Mouse (Mus musculus): ENCODE measurements at regions not wholly inside any gene's neighbourhood (a gene's known extent, or its start where the extent isn't known, plus 50 kb on each side); places are given as distances from the start of the nearest gene placed in this dataset.

GRCm38 (mm10) chr12:69461888-69462840, 89.9 kb upstream of the Gm9887 start:
- Histone ChIP-seq H3K4me1 (ENCODE audit: control insufficient read depth, insufficient read depth, low read length) (peaks cover 6% of the 10 kb centered on the region; the same call in 1 of the 2 replicates), H3K4me2 (ENCODE audit: low read depth, low read length) (peak overlapping the region; percentile 59), H3K27ac (ENCODE audit: low read depth, low read length) (peak overlapping the region; percentile 49), H3K9me3 (ENCODE audit: control insufficient read depth, low read length) (no peaks in the 10 kb centered on the region), H3K36me3 (ENCODE audit: control insufficient read depth, insufficient read depth, low read length) (no peaks in the 10 kb centered on the region), H3K4me3 (ENCODE audit: low read depth, low read length) (peak overlapping the region; percentile 32), H3K27me3 (ENCODE audit: control insufficient read depth, insufficient read depth, low read length) (no peaks in the 10 kb centered on the region), H3K9ac (replicated peaks; ENCODE audit: low read depth, low read length) (peak overlapping the region; percentile 7; the same call in 1 of the 2 replicates)
- 14% methylated on average over 30 of the region's 30 CpGs for WGBS
- peak; percentile 80 for ATAC-seq (ENCODE audit: low read depth)

- WGBS = 77% methylated on average over 3 of the region's 3 CpGs
- Histone ChIP-seq H3K4me1 (ENCODE audit: control insufficient read depth, insufficient read depth, low read length) (peaks cover 6% of the 10 kb centered on the region; the same call in 1 of the 2 replicates), H3K36me3 (ENCODE audit: control insufficient read depth, insufficient read depth, low read length) (no peaks in the 10 kb centered on the region), H3K9me3 (ENCODE audit: control insufficient read depth, low read length) (no peaks in the 10 kb centered on the region), H3K4me3 (ENCODE audit: low read depth, low read length) (no peak overlapping the region), H3K27me3 (ENCODE audit: control insufficient read depth, insufficient read depth, low read length) (no peaks in the 10 kb centered on the region), H3K9ac (replicated peaks; ENCODE audit: low read depth, low read length) (no peak overlapping the region), H3K4me2 (ENCODE audit: low read depth, low read length) (no peak overlapping the region), H3K27ac (ENCODE audit: low read depth, low read length) (no peak overlapping the region)
- no peak for ATAC-seq (ENCODE audit: low read depth)
Observed at GRCm38 (mm10) chr12:69460552-69461079, 88.4 kb upstream of the Gm9887 start.

GRCm38 (mm10) chr12:69458170-69458841, 86.0 kb upstream of the Gm9887 start:
- ATAC-seq (ENCODE audit: low read depth) = no peak
- Histone ChIP-seq H3K9me3 (ENCODE audit: control insufficient read depth, low read length) (no peaks in the 10 kb centered on the region), H3K27ac (ENCODE audit: low read depth, low read length) (no peak overlapping the region), H3K4me3 (ENCODE audit: low read depth, low read length) (no peak overlapping the region), H3K4me1 (ENCODE audit: control insufficient read depth, insufficient read depth, low read length) (peaks cover 6% of the 10 kb centered on the region; the same call in 1 of the 2 replicates), H3K4me2 (ENCODE audit: low read depth, low read length) (no peak overlapping the region), H3K9ac (replicated peaks; ENCODE audit: low read depth, low read length) (no peak overlapping the region), H3K27me3 (ENCODE audit: control insufficient read depth, insufficient read depth, low read length) (no peaks in the 10 kb centered on the region), H3K36me3 (ENCODE audit: control insufficient read depth, insufficient read depth, low read length) (no peaks in the 10 kb centered on the region)
- 69% methylated on average over 14 of the region's 14 CpGs for WGBS

- Histone ChIP-seq H3K4me1 (ENCODE audit: control insufficient read depth, insufficient read depth, low read length) (peaks cover 1% of the 10 kb centered on the region; the same call in 1 of the 2 replicates), H3K27me3 (ENCODE audit: control insufficient read depth, insufficient read depth, low read length) (no peaks in the 10 kb centered on the region), H3K9me3 (ENCODE audit: control insufficient read depth, low read length) (no peaks in the 10 kb centered on the region), H3K4me2 (ENCODE audit: low read depth, low read length) (no peak overlapping the region), H3K9ac (replicated peaks; ENCODE audit: low read depth, low read length) (no peak overlapping the region), H3K27ac (ENCODE audit: low read depth, low read length) (no peak overlapping the region), H3K36me3 (ENCODE audit: control insufficient read depth, insufficient read depth, low read length) (no peaks in the 10 kb centered on the region), H3K4me3 (ENCODE audit: low read depth, low read length) (no peak overlapping the region)
- ATAC-seq (ENCODE audit: low read depth) = no peak
- WGBS = 85% methylated on average over 3 of the region's 3 CpGs
Observed at GRCm38 (mm10) chr12:69456746-69457145, 84.5 kb upstream of the Gm9887 start.

- no peaks in the 10 kb centered on the region for H3K27me3 ChIP-seq (ENCODE audit: control insufficient read depth, insufficient read depth, low read length)
- H3K4me2 ChIP-seq (ENCODE audit: low read depth, low read length) = no peak overlapping the region
- H3K27ac ChIP-seq (ENCODE audit: low read depth, low read length) = no peak overlapping the region
- no peaks in the 10 kb centered on the region for H3K36me3 ChIP-seq (ENCODE audit: control insufficient read depth, insufficient read depth, low read length)
- 91% methylated on average over 12 of the region's 12 CpGs for WGBS
- no peak for ATAC-seq (ENCODE audit: low read depth)
- no peak overlapping the region for H3K9ac ChIP-seq (replicated peaks; ENCODE audit: low read depth, low read length)
- H3K4me3 ChIP-seq (ENCODE audit: low read depth, low read length) = no peak overlapping the region
- no peaks in the 10 kb centered on the region for H3K4me1 ChIP-seq (ENCODE audit: control insufficient read depth, insufficient read depth, low read length)
- no peaks in the 10 kb centered on the region for H3K9me3 ChIP-seq (ENCODE audit: control insufficient read depth, low read length)
Observed at GRCm38 (mm10) chr12:69456116-69456515, 83.9 kb upstream of the Gm9887 start.

- Histone ChIP-seq H3K4me1 (ENCODE audit: control insufficient read depth, insufficient read depth, low read length) (no peaks in the 10 kb centered on the region), H3K9ac (replicated peaks; ENCODE audit: low read depth, low read length) (no peak overlapping the region), H3K4me3 (ENCODE audit: low read depth, low read length) (no peak overlapping the region), H3K27ac (ENCODE audit: low read depth, low read length) (no peak overlapping the region), H3K27me3 (ENCODE audit: control insufficient read depth, insufficient read depth, low read length) (no peaks in the 10 kb centered on the region), H3K9me3 (ENCODE audit: control insufficient read depth, low read length) (no peaks in the 10 kb centered on the region), H3K36me3 (ENCODE audit: control insufficient read depth, insufficient read depth, low read length) (no peaks in the 10 kb centered on the region), H3K4me2 (ENCODE audit: low read depth, low read length) (no peak overlapping the region)
- WGBS = 81% methylated on average over 5 of the region's 5 CpGs
- ATAC-seq (ENCODE audit: low read depth) = no peak
Observed at GRCm38 (mm10) chr12:69455566-69455965, 83.3 kb upstream of the Gm9887 start.

GRCm38 (mm10) chr12:69453544-69453943, 81.3 kb upstream of the Gm9887 start:
- Histone ChIP-seq H3K4me1 (ENCODE audit: control insufficient read depth, insufficient read depth, low read length) (no peaks in the 10 kb centered on the region), H3K9ac (replicated peaks; ENCODE audit: low read depth, low read length) (no peak overlapping the region), H3K4me2 (ENCODE audit: low read depth, low read length) (no peak overlapping the region), H3K27me3 (ENCODE audit: control insufficient read depth, insufficient read depth, low read length) (no peaks in the 10 kb centered on the region), H3K4me3 (ENCODE audit: low read depth, low read length) (no peak overlapping the region), H3K27ac (ENCODE audit: low read depth, low read length) (no peak overlapping the region), H3K9me3 (ENCODE audit: control insufficient read depth, low read length) (no peaks in the 10 kb centered on the region), H3K36me3 (ENCODE audit: control insufficient read depth, insufficient read depth, low read length) (no peaks in the 10 kb centered on the region)
- WGBS = 93% methylated on average over 6 of the region's 6 CpGs
- no peak for ATAC-seq (ENCODE audit: low read depth)

- no peak overlapping the region for H3K27ac ChIP-seq (ENCODE audit: low read depth, low read length)
- 93% methylated on average over 10 of the region's 10 CpGs for WGBS
- no peak for ATAC-seq (ENCODE audit: low read depth)
- H3K4me2 ChIP-seq (ENCODE audit: low read depth, low read length) = no peak overlapping the region
- H3K36me3 ChIP-seq (ENCODE audit: control insufficient read depth, insufficient read depth, low read length) = no peaks in the 10 kb centered on the region
- no peak overlapping the region for H3K4me3 ChIP-seq (ENCODE audit: low read depth, low read length)
- H3K9ac ChIP-seq (replicated peaks; ENCODE audit: low read depth, low read length) = no peak overlapping the region
- no peaks in the 10 kb centered on the region for H3K9me3 ChIP-seq (ENCODE audit: control insufficient read depth, low read length)
- H3K4me1 ChIP-seq (ENCODE audit: control insufficient read depth, insufficient read depth, low read length) = no peaks in the 10 kb centered on the region
- no peaks in the 10 kb centered on the region for H3K27me3 ChIP-seq (ENCODE audit: control insufficient read depth, insufficient read depth, low read length)
Observed at GRCm38 (mm10) chr12:69452986-69453385, 80.7 kb upstream of the Gm9887 start.

- WGBS = 60% methylated on average over 6 of the region's 6 CpGs
- ATAC-seq (ENCODE audit: low read depth) = no peak
- Histone ChIP-seq H3K4me2 (ENCODE audit: low read depth, low read length) (no peak overlapping the region), H3K27ac (ENCODE audit: low read depth, low read length) (no peak overlapping the region), H3K9ac (replicated peaks; ENCODE audit: low read depth, low read length) (no peak overlapping the region), H3K4me3 (ENCODE audit: low read depth, low read length) (no peak overlapping the region), H3K4me1 (ENCODE audit: control insufficient read depth, insufficient read depth, low read length) (peaks cover 6% of the 10 kb centered on the region; the same call in 1 of the 2 replicates), H3K27me3 (ENCODE audit: control insufficient read depth, insufficient read depth, low read length) (no peaks in the 10 kb centered on the region), H3K9me3 (ENCODE audit: control insufficient read depth, low read length) (no peaks in the 10 kb centered on the region), H3K36me3 (ENCODE audit: control insufficient read depth, insufficient read depth, low read length) (no peaks in the 10 kb centered on the region)
Observed at GRCm38 (mm10) chr12:69451110-69451509, 78.9 kb upstream of the Gm9887 start.

Measured in neural tube, embryonic 14.5 days (tissue).